Mouse (Mus musculus): Measurements from ENCODE around the gene Fbxw8. TPM values are rescaled to one million over a fixed set of nuclear protein-coding genes. Genes with fewer than 3 reads are reported as not detected.

The Fbxw8 gene
- total RNA-seq, 4 experiments from 2014 or later: 34.9 to 37.7 (median 36.6) TPM

DNA sequence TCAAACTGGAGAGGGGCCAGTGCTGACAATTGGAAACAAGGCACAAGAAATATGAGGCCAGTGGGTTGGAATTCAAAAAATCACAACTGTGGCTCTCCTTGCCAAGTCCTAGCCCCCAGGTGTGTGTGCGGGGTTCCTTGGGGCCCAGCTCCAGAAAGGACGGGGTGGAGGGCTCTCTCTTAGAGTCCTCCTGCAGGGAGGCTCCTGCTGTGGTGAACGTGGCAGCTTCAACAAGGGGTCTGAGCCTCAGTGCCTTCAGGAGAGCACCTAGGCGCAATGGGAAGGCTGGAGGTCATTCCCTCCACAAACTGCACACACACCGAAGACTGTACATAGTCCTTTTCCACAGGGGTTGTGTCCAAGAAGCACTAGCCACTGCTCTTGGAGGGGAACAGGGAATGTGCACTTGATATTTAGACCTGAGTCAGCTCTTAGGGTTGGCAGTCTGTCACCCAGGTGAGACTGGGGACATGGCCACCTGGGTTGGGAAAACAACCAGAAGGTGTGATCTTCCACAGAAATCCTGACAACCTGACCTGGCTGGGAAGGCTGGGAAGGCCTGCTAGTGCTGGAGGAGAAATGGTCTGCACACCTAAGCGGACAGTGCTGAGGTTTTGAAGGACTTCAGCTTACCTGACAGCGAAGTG lies 46.3 kb downstream of the Fbxw8 start:
- no peak for DNase-seq (ENCODE audit: low spot score)

DNA sequence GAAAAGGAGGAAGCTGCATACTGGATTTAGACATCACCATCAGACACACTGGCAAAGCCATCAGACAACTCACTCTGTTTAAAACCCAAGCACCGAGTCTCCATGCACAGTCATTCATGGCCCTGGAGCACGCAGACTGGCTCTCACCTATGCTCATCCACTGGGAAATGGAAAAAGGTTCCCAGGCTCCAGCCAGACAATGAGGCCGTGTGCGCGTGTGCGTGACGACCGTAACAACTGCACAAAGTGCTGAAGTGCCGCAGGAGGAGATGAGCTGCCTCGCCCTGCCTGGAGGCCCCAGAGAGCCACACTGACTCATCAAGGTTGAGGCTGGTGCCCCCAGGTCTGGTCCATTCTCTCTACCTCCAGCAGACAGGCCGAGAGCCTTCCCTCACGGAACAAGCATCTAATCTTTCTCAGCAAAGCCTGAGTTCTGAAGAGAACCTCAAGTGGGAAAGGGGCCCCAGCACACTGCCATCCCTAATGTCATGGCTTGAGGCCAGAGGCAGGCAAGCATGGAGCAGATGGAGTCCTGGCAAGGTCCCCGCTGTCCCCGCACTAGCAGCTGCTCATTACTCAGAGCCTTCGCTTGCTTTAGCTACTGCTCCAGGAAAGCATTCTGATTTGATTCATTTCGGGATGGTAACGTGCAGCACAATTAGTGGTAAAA lies 47.0 kb downstream of the Fbxw8 start:
- no peak for DNase-seq (ENCODE audit: low spot score)

DNA sequence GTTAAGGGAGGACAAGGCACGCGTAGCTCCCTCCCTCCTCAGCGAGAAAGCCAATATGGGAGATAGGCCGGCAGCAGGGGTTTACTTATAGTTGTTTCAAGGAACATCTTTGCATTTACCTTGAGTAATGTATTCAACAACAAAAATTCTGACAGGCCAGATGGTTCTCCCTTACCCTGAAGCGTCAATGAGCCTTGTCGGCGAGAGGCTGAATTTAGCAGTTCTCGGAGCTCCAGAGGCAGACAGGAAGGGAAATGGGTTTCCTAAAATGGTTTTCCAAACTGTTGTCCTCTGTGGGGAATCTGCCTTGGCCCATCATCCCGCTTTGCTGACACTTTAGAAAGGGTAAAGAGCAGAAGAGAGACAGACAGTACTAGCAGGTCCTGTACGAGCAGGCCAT lies 48.6 kb downstream of the Fbxw8 start:
- no peak for DNase-seq (ENCODE audit: low spot score)

DNA sequence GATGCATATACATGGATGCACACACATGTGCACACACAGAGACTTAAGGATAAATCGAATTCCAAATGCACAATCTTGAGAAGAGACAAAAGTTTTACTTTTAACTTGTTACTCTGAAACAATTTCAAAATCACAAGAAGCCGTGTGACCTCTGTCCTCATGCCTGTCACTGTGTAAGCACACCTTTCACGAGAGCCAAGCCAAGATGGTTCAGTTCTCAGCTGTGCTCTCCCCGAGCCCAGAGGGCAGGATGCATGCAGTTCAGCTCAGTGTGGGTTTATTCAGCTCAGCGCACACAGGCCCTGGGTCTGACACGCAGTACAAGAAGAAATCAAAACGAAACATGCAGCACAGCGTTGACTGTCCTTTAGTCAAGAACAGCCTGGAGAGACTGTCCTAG lies 49.7 kb downstream of the Fbxw8 start:
- no peak for DNase-seq (ENCODE audit: low spot score)

DNA sequence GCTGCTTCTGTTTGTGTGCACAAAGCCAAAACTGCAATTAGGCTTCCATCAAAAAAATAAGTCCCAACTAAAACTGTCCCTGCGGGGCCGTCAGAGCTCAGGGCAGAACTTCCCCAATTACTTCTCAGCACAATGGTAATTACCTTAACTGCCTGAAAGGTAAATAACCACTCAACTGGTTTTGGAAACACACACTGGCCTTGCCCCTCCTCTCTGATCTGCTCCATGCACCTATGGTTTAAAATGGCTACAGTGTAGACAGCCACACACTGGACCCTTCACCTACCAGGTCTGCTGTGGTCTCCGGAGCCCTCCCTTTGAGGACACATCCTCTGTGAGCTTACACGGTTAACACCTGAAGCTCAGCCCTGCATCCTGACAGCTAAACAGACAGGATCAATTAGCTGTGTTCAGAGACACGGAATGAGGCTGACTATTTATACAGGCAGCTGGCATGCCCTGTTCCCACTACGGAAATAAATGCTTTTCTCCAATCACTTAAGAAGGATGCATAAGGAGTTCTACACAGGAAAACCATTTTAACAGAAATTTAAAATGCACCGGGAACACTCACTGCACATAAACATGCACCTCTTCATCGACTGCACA lies 55.3 kb downstream of the Fbxw8 start:
- DNase-seq (ENCODE audit: low spot score): no peak

DNA sequence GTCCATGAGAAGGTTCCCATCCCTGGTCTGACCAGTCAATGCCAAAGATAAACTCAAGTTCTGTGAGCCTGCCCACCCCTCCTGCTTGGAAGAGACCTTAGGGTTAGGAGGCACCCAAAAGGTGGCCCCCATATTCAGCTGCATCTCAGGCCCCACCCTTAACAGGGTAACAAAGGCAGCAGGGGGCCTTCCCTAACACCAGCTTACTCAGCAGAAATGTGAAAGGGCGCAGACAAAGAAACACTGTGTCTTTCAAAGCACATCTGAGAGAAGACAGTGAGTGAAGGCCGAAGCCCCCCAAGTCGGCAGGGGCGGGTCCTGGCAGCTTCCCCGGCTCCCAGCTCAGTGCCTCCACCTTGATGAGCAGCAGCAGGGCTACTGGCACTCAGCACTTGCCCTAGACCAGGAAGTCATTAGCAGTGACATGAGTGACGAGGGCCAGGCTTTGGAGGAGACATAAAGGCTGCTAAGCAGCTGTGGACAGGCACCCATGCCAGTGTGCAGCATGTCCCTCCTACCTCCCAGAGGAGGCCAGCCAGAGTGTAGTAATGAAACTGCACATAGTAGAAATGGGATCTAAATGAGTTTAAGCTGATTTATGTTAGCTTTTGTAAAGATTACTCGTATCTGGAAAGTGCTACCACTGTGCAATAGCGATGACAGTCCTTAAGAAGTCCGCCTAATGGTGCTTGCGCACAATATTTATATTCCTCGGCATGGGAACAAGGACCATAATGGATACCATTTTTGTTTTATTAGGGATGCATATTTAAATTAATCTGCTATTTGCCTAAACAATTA lies 56.0 kb downstream of the Fbxw8 start:
- no peak for DNase-seq (ENCODE audit: low spot score)

DNA sequence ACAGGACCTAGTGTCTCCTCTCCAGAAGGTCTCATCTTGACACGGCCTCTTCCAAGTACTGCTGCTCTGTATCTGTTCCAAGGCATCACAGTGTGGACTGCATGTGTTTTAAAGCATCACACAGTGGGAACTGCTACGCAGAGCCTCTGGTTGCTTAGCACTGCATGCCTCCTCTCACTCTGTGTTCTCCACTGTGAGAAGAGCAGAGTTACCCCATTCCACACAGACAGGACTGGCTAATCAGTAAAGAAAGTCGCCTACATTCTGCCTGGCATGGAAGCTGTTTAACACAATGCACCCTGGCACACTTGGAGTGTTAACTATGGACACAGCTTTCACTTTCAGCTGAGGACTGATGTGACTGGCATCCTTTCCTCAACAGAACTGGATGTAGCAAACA lies 58.9 kb downstream of the Fbxw8 start:
- no peak for DNase-seq (ENCODE audit: low spot score)

DNA sequence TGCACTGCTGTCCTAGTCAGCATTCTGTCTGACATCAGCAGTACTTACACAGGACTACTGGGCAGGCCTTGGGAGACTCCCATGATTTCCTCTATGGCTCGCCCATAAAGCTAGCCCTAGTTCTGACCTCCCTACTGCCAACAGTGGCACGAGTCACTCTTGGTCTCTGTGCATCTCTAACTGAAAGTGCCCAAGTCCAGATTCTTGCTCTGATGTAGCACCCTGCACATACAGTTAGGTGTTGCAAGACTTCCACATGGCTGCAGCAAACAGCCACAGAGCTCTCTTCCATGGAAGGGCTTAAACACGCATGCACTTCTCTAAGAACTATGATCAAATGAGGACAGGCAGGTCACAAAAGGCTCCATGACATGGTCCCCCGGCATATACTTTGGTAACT lies 59.4 kb downstream of the Fbxw8 start:
- DNase-seq (ENCODE audit: low spot score): no peak

DNA sequence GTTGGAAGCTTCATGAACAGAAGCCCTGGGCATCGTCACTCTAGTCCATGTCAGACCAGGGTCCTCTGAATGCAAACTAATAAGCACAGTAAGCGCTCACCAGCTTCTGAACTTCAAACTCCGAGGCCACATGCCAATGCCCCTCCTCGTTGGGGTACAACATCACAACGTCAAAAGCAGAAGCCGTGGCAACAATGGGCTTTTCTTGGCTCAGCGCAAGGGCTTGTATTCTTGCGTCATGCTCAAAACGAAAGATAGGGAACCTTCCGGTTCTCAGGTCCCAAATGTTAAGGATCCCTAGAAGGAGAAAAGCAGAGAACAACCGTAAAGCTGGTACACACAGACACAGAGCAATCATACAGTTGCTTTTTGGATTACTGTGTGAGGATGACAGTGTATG lies 59.8 kb downstream of the Fbxw8 start:
- DNase-seq (ENCODE audit: low spot score): no peak

DNA sequence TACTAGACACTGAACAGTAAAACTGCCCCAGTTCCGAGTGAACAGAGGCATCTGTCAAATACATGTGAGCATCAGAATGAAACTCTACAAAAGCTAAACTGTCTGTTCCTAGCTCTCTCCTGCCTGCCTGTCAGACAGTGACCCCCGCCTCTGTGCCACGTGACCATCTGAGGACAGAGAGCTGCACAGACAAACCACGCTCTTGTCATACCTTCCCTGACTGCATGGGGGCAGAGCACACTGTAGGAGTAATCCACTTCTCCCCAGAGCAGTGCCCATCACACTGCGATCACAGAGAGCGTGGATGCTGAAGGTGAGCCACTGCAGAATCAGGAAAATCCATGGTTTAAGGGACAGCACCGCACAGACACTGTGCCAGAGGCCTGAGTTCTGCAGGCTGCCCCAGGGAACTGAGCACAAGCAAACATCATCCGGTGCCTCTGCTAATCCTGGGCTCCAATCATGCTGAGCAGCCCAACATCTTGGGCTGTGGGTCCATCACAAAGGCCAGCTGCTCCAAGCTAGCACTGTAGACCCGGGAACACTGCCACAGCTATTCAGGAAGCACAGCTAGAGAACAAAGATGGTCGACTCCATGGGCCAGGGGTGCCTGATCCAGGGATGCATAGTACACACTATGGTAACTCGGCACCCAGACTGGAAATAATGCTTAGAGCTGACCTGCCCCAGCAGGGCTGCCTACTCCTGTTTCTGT lies 61.8 kb downstream of the Fbxw8 start:
- no peak for DNase-seq (ENCODE audit: low spot score)

DNA sequence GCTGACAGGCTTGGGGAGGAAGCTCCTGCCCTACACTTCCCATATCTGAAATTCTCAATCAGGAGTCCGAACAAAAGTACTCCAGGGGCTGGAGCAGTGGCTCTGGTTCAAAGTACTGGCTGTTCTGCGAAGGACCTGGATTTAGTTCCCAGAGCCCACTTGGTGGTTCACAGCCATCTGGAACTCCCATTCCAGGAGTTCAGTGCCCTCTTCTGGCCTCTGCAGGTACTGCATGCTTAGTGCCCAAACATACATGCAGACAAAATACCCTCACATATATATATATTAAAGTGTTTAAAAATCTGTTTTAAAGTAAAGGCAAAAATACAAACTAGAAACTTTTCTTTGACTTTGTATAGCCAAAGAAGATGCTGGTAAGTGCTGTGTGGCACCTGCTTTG lies 64.4 kb downstream of the Fbxw8 start:
- DNase-seq (ENCODE audit: low spot score): no peak

DNA sequence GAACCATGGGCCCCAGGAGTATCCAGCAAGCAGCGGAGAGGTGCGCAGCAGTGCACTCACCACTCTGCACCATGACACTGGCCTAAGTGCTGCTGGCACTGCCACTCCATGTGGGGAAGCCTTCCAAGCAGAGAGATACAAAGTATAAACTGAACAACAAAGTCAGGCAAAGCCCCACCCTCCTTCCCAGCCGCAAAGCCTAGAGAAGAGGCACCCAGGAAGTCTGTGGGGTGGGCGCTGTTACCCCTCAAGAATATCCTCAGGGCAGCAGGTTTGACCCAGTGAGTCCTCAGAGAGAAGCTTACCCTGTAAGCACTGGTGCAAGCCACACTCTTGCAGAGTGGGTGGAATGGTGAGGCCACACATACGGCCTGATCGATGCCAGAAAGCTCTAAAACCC lies 65.2 kb downstream of the Fbxw8 start:
- DNase-seq (ENCODE audit: low spot score): no peak

DNA sequence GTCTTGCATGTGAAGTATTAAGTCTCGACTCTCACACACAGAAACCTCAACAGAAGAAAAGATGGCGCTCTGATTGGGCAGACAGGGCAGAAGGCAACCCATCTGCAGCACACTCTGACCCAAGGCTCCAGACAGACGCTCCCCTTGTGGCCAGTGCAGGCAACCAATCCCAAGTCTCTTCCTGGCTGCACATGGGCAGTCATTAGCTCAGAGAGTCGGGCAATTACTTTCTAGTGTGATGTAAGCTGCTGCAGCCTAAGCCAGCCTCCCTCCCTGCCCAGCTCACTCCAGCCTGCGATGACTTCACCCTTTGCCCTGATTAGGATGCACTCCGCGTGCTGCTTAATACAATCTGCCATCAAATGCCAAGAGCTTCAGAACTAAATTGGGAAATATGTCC lies 66.2 kb downstream of the Fbxw8 start:
- peak; percentile 49 for DNase-seq (ENCODE audit: low spot score)

DNA sequence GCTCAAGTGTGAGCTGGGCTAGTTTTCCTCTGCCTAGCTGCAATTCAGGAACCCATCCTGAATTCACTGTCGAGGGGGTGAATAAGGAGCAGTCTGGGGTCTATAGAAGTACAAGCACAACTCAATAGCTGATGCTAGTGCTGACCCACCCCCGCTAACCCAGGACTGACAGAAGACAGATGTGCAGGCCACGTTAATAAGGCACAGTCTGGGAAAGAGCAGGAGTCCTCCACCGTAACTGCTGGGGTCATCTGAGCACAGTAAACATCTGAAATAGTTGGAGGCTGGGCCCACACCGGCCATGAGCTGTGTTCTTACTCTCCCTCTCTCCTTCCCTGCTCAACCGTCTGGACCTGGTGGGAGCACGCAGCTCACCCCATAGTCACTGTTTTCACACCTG lies 68.3 kb downstream of the Fbxw8 start:
- DNase-seq (ENCODE audit: low spot score): no peak

DNA sequence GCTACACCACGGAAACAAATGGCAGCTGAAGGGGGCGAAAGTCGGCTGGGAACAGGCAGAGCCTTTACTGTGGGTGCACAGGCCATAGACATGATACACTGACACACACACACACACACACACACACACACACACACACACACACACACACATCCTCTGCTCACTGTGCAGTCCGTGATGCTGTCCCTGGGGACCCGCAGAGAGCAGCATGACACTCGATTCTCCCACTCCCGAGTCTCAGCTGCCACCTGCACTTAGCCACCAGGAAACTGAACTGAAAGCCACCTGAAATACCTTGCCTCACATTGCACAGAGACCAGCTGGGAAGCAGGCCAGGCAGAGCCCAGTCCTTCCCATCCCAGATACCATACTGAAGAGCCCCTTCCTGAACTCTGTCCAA lies 70.0 kb downstream of the Fbxw8 start:
- no peak for DNase-seq (ENCODE audit: low spot score)

DNA sequence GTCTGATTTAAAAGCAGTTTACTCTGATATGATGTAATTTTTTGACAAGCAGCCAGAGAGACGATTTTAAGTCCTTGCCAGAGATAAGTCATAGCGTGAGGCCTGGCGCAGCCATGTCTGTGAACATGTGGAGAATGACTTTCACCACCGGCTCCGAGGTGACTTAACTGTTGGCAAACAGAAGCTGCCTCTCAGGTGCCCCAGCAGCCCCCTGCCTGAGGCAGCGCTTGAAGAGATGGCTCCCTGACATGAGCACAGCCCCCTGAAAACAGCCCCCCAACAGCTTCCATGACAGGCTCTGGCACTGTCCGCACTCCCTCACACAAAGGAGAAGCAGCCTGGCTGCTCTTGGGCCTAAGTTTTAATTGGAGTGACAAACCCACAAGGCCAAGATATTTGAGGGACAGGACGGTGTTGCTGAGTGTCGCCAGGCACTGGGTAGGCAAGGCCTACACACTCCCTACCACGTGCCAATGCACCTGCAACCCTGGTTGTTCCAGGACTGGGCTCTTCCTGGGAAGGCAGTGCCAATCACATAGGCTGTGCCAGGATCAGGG lies 71.0 kb downstream of the Fbxw8 start:
- DNase-seq (ENCODE audit: low spot score): no peak

DNA sequence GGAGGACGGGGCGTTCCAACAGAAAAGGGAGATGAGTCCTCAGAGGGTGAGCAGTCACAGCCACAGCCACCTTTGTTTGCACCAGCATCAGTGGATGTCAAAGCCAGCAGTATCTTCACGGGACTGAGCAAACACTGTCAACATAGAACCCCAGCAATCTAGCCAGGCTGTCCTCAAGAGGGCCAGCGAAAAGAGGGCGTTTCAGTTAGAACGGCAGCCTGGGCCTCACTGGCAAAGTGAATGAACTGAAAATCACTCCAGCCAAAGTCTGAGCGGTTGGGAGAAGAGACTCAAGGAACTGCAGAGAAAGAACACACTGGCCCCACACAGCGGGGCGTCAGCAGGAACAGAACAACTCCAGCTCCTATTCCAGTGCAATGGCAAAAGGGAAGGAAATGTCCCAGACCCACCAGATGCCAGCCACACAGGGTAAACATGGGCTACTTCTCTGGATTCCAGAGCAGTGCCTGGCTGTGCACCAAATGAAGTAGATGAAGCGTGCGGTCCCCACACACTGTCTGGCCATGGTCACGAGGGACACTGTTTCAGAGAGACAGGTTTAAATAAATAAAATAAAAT lies 72.1 kb downstream of the Fbxw8 start:
- no peak for DNase-seq (ENCODE audit: low spot score)

DNA sequence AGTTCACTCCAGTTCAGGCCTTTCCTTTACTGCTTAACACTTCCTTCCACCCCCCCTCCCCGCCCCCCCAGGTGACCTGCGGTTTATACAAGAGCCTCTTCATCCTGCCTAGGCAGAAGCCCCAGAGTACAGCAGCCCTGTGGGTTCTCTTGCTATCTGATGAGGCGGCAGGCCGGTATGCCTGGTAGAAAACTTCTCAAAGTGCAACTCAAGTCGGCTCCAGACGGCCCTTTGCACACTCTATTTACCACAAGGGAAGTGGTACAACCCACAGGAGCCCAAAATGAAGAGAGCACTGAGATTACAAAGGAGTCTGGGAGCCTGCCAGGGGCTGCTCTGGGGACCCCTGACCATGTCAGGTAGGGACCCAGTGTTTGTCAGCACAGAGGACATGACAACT lies 73.3 kb downstream of the Fbxw8 start:
- DNase-seq (ENCODE audit: low spot score): no peak

DNA sequence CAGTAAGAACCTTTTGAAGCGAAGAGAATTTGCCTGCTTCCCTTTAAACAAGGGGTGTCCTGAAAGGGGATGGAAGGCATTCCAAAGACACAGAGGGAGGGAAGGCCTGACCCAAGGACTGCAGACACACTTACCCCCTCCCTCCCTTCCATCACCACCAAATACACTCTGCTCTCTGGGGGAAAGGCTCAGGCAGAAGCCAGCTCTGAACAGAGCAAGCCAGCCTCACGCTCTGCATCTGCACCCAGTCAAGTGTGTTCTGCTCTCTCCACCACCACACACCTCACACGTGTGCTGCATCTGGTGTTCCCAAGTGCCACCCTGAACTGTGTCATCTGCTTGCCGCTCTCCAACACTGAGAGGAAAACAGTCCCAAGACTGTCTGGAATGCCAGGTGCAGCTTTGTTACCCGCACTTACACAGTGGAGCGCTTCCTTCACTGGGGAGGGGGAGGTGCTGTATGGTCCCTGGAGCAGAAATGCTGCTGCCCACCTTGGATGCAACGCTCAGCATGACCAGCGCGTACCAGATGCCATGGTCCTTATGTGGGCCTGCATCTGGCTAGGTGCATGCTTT lies 73.8 kb downstream of the Fbxw8 start:
- DNase-seq (ENCODE audit: low spot score): no peak

DNA sequence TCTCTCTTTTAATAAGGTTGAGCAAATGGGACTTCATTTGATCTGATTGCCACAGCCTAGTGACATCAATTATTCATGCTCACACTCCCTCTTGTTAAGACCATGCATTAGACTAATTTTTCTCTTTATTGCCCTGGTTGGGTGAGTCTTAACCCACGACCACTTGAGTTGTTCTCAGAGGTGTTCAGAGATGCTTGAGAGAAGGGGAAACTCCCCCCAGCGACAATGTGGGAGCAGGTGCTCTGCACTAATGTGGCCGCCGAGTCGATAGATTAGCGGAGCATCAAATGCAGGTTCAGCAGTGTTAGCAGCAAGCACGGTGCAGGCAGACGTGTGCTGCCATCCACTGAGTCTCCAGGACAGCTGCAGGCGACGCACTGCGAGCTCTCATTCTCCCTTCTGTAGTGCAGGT lies 75.4 kb downstream of the Fbxw8 start:
- no peak for DNase-seq (ENCODE audit: low spot score)

DNA sequence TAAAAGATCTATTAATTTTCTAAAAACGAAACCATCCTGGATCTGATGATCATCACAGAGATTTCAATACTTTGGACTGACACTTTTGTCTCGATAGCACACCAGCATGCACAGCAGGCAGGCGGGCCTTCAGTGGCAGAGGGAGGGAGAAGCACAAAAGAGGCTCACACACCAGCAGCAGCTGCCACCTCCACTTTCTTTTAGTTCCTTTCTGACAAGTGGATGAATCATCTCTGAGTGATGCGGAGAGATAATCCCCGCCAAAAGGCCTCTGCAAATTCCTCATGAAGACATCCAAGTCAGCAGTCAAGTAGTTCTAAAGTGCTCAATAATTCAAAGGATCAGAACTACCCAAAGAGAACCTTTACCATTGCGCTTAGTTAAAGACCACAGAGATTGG lies 75.9 kb downstream of the Fbxw8 start:
- DNase-seq (ENCODE audit: low spot score): no peak
